Mouse (Mus musculus) intestine, embryonic 14.5 days (tissue): ENCODE data around the gene Tbc1d16. TPM values are rescaled to one million over a fixed set of nuclear protein-coding genes. Genes with fewer than 3 reads are reported as not detected.

Experiments
- ATAC-seq: fragments of 200-750 bp; cut with Nextera tagmentation; replicated peaks from 2 replicates; pipeline ENCODE4 v1.8.0; 2017; ENCODE audit warnings: low read depth, moderate number of reproducible peaks, moderate TSS enrichment, moderate library complexity; ENCODE audit not compliant: low FRiP score, low TSS enrichment
- DNase-seq: peaks from one replicate; pipeline ENCODE4 v3.0.0-alpha.2; 2018; ENCODE audit warnings: low spot score
- H3K27ac ChIP-seq: fragments of 300-500 bp; sonication (generic); 2 replicates; pipeline ENCODE4 v1.5.1; 2014; ENCODE audit warnings: low read depth, mild to moderate bottlenecking, control low read depth
- H3K27me3 ChIP-seq: fragments of 300-500 bp; sonication (generic); replicated peaks from 2 replicates; pipeline ENCODE4 v1.6.1; 2014; ENCODE audit warnings: low read length, control low read depth; ENCODE audit not compliant: control insufficient read depth, insufficient read depth
- H3K36me3 ChIP-seq: fragments of 300-500 bp; sonication (generic); 2 replicates; pipeline ENCODE4 v1.6.1; 2014; ENCODE audit warnings: low read length, control low read depth; ENCODE audit not compliant: control insufficient read depth, insufficient read depth
- H3K4me1 ChIP-seq: fragments of 300-500 bp; sonication (generic); replicated peaks from 2 replicates; pipeline ENCODE4 v1.6.1; 2014; ENCODE audit warnings: low read length, control low read depth, mixed read lengths; ENCODE audit not compliant: control insufficient read depth, insufficient read depth
- H3K4me2 ChIP-seq: fragments of 300-500 bp; sonication (generic); 2 replicates; pipeline ENCODE4 v1.6.1; 2014; ENCODE audit warnings: low read length
- H3K4me3 ChIP-seq: fragments of 300-500 bp; sonication (generic); 2 replicates; pipeline ENCODE4 v1.5.1; 2014; ENCODE audit warnings: low read depth, low read length, control low read depth, mixed read lengths
- H3K9ac ChIP-seq: fragments of 300-500 bp; sonication (generic); 2 replicates; pipeline ENCODE4 v1.6.1; 2014; ENCODE audit warnings: mild to moderate bottlenecking, low read length
- H3K9me3 ChIP-seq: fragments of 300-500 bp; sonication (generic); 2 replicates; pipeline ENCODE4 v1.6.1; 2016; ENCODE audit warnings: low read length, control low read depth; ENCODE audit not compliant: control insufficient read depth
- WGBS: fragments of 180-500 bp; shearing (Covaris S2); extraction: QIAGEN DNeasy Blood & Tissue Kit; methylation state at CpG from one replicate; pipeline ENCODE4 v1.1.7; 2014; 5-methylcytosine and 5-hydroxymethylcytosine counted together
- polyA plus RNA-seq: library from polyadenylated mRNA; unstranded; fragments of >200 nt; fragmentation: Nextera tagmentation; extraction: Ambion mirVana; gene quantifications from 2 replicates; pipeline ENCODE4 v1.2.1, GENCODE M21; 2014

The Tbc1d16 gene
- polyA plus RNA-seq, 1 experiment from 2014 or later, result 13.0 TPM

DNA sequence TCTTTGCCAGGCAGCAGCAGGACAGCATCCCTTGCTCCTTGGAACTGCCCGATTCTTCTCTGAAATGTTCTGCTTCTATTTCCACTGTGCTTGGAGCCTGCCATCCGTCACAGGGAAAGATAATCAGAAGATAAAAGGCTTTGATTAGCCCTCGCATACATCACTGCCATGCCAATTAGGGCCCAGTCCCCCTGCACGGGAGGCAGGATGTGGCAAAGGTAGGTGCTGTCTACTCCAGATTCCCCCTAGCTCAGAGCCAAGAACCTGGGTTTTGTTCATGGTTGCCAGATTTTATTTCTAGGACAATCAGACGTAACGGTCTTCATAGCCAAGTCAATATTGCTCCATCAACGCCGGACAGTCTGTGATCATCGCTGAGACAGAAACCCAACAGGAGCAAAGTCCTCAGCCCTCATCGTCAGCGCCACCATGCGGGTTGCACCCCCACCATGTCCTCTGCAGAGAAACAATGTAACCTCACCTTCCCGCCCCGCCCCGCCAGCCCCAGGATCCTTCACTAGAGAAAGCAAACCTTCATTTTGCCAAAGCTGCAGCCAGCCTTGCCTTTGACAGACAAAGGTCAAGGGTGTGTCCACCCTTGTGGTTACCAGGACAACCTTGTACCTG, 44.5 kb downstream of the Tbc1d16 start:
- no peak overlapping the region for H3K27ac ChIP-seq
- H3K27me3 ChIP-seq, result no peaks in the 10 kb centered on the region
- peaks cover 15% of the 10 kb centered on the region for H3K4me1 ChIP-seq
- H3K4me3 ChIP-seq, result no peak overlapping the region
- H3K4me2 ChIP-seq, result no peak overlapping the region
- 62% methylated on average over 15 of the region's 15 CpGs for WGBS
- no peak for DNase-seq
- ATAC-seq, result no peak
- no peaks in the 10 kb centered on the region for H3K9me3 ChIP-seq
- no peaks in the 10 kb centered on the region for H3K36me3 ChIP-seq
- H3K9ac ChIP-seq, result no peak overlapping the region

DNA sequence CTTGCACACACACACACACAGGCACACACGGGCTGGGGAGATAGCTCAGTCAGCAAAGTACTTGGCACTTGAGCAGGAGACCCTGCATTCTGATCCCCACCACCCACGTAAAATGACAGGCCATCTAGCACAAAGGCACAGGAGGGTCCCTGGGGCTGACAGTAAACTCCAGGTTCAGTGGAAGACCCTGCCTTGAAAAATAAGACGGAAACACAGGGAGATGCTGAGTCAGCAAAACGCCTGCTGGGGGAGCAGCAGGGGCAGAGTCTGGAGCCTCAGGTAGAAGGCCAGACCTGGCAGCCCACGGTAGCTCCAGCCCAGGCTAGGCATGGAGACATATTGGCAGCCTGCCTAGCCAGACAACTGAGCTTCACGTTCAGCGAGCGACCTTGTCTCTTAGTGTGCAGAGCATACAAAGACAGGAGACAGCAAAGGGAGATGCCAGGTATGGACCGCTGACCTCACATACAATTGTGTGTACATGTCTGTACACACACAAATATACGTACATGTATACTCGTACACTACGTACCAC, 46.4 kb downstream of the Tbc1d16 start:
- DNase-seq, result no peak
- H3K27ac ChIP-seq, result no peak overlapping the region
- 81% methylated on average over 12 of the region's 12 CpGs for WGBS
- no peak overlapping the region for H3K4me3 ChIP-seq
- no peaks in the 10 kb centered on the region for H3K36me3 ChIP-seq
- no peak overlapping the region for H3K9ac ChIP-seq
- ATAC-seq, result no peak
- no peaks in the 10 kb centered on the region for H3K9me3 ChIP-seq
- no peaks in the 10 kb centered on the region for H3K27me3 ChIP-seq
- no peak overlapping the region for H3K4me2 ChIP-seq
- H3K4me1 ChIP-seq, result peaks cover 6% of the 10 kb centered on the region

DNA sequence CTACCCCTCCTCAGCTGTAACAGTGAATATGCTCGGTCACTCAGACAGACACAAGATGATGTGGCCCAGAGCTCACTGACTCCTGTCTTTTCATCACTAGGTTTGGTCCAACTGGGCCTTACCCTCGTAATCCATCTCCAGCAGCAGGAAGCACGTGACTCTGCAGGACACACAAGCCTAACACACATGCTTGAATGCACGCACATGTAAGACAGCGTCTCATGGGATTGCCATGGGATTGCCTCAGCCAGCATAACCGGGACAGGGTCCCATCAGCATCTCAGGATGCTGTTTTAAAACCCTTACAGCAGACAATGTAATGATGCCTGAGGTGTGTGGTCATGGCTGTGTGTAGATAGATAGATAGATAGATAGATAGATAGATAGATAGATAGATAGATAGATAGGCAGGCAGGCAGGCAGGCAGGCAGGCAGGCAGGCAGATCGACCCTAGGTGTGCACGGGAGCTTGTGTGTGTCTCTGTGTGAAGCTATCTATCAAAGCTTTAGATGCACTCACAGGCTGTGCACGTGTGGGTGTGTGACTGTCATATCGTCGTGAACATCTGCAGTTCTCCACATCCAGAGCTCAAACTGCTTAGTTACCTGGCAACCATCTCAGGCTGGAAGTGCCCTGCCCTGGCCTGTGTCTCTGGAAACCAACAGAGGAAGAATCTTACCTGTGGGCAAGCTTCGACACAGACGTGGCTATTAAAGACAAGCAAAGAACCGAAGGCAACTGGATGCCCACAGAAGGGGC, 47.3 kb downstream of the Tbc1d16 start:
- Histone ChIP-seq H3K27ac (no peak overlapping the region), H3K9me3 (no peaks in the 10 kb centered on the region), H3K4me3 (no peak overlapping the region), H3K36me3 (no peaks in the 10 kb centered on the region), H3K4me2 (no peak overlapping the region), H3K9ac (no peak overlapping the region), H3K27me3 (no peaks in the 10 kb centered on the region), H3K4me1 (peaks cover 11% of the 10 kb centered on the region)
- no peak for ATAC-seq
- no peak for DNase-seq
- WGBS, result 76% methylated on average over 14 of the region's 14 CpGs

DNA sequence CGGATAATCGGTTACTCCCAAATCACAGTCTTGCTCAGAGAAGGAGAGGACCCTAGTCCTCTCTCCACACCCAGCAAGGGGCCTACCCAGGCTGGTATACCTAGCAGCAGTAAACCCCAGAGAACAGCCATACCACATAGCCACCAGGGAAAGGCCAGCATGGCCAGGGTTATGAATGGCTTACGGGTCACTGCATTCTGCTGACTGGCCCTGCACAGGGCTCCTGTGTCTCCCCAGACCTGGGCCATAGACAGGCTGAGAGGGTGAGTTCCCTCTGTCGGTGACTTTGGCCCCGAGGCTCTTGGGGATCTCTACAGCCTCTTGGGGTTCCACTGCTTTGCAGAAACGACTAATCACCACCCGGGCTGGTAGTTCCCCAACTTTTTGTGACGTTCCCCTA, 50.0 kb downstream of the Tbc1d16 start:
- no peak overlapping the region for H3K4me3 ChIP-seq

DNA sequence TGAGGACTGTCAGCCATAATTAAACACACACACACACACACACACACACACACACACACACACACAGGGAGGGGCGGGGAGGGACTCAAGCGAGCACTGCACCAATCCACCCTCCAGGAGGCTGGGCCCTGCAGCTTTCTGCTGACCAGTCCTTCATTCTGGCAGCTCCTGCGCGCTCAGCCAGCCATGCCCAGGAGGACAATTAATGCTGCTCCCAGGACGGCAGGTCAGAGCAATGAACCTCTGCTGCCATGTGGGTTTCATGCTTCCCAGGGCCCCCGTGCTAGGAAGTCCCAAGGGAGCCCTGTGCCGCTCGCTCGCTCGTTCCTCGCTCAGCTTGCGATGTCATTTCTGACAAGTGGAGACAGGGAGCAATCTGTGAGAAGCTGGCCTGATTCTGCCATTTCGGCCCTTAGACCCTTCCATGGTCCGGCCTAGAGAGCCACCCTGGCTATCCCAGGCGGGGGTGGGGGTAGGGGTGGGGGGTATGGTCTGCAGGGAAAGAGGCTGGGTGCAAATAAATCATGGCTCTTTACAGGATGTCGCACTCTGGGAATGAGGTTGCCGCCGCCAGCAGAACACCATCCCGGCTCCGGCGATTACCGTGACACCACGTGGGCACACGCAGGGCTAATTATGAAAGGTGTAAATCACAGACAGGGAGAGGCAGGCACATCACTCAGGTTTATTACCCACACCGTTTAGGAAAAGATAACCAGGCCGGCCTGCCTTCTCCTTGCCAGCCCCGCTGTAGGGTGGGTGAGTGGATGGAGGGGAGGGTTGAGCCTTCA, 51.7 kb downstream of the Tbc1d16 start:
- 53% methylated on average over 27 of the region's 27 CpGs for whole genome bisulfite sequencing
- no peak overlapping the region for H3K9ac ChIP-seq

More for the DNA sequence above, 50.0 kb downstream of the Tbc1d16 start:
- Histone ChIP-seq H3K9me3 (no peaks in the 10 kb centered on the region), H3K9ac (no peak overlapping the region), H3K36me3 (peaks cover 4% of the 10 kb centered on the region; the same call in 1 of the 2 replicates), H3K4me1 (peaks cover 11% of the 10 kb centered on the region), H3K4me2 (no peak overlapping the region), H3K27me3 (no peaks in the 10 kb centered on the region), H3K27ac (no peak overlapping the region)
- 82% methylated on average over 8 of the region's 8 CpGs for WGBS
- DNase-seq (no peak), ATAC-seq (no peak)

DNA sequence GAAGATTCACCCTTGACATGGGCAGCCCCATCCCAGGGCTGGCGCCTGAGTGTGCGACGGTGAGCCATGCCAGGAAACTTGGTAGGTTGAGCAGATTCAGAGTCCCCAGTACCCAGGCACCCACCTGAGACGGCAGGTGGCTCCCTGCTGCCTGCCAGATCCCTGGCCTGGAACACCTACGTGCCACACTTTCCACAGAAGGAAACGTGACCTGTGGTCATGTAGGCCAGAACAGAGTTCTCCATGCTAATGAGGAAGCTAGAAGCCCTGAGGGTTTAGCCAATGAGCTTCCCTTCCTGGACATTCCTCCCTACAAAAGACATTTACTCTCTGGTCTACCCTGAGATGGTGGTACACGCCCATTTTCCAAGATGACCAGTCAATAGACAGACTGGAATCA, 56.7 kb downstream of the Tbc1d16 start:
- H3K27me3 ChIP-seq, result no peaks in the 10 kb centered on the region
- H3K27ac ChIP-seq, result no peak overlapping the region
- no peak overlapping the region for H3K4me2 ChIP-seq
- H3K9ac ChIP-seq, result no peak overlapping the region
- no peak overlapping the region for H3K4me3 ChIP-seq
- H3K9me3 ChIP-seq, result no peaks in the 10 kb centered on the region
- 94% methylated on average over 7 of the region's 7 CpGs for WGBS
- H3K4me1 ChIP-seq, result peaks cover 7% of the 10 kb centered on the region
- ATAC-seq, result no peak
- peaks cover 4% of the 10 kb centered on the region; the same call in 1 of the 2 replicates for H3K36me3 ChIP-seq
- no peak for DNase-seq

More for the DNA sequence above, 51.7 kb downstream of the Tbc1d16 start:
- peaks cover 4% of the 10 kb centered on the region; the same call in 1 of the 2 replicates for H3K36me3 ChIP-seq
- DNase-seq (no peak), ATAC-seq (no peak)
- peaks cover 16% of the 10 kb centered on the region for H3K4me1 ChIP-seq
- H3K4me2 ChIP-seq, result no peak overlapping the region
- no peaks in the 10 kb centered on the region for H3K27me3 ChIP-seq
- no peak overlapping the region for H3K27ac ChIP-seq
- H3K4me3 ChIP-seq, result no peak overlapping the region
- H3K9me3 ChIP-seq, result no peaks in the 10 kb centered on the region

DNA sequence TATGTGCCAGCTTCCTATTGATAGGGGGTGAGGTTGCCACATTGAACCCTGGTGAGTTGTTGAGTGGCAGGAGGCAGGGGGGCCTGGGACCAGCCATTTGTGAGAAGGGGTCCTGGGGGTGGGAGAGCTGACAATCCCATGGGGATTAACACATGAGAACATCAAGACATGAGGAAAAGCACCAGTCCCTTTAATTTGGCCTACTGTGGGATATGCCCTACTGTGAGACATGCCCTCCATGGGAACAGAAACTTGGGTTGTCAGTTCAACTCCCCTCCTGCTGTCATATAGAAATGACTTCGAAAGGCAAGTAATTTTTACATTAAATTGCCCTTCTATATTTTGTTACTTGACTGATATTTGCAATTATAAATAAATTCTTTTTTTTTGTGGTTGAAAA, 59.4 kb downstream of the Tbc1d16 start:
- H3K36me3 ChIP-seq, result no peaks in the 10 kb centered on the region
- no peak overlapping the region for H3K4me3 ChIP-seq
- H3K4me2 ChIP-seq, result no peak overlapping the region
- no peak overlapping the region for H3K9ac ChIP-seq
- no peak for DNase-seq
- H3K4me1 ChIP-seq, result peaks cover 13% of the 10 kb centered on the region
- no peak overlapping the region for H3K27ac ChIP-seq
- H3K27me3 ChIP-seq, result no peaks in the 10 kb centered on the region
- 90% methylated on average over 1 of the region's 1 CpGs for WGBS
- H3K9me3 ChIP-seq, result no peaks in the 10 kb centered on the region
- no peak for ATAC-seq

DNA sequence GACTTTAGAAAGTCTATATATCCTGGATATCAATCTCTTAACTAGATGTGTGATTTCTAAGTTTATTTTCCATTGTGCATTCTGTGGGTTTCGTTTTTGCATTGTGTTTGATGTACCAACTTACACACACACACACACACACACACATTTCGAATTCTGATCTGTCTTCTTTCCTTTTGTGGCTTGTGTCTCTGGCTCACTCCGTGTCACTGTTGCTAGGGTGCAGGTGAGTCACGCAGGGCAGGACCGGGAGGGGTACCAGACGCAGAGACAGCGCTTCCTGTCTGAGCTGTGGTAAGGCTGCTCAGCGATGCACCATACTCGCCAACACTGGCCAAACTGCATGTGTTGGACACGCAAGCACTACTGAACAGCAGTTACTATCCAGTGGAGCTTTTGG, 62.3 kb downstream of the Tbc1d16 start:
- no peak overlapping the region for H3K4me3 ChIP-seq
- H3K36me3 ChIP-seq, result no peaks in the 10 kb centered on the region
- ATAC-seq (no peak; the same call in 1 of the 2 replicates), DNase-seq (no peak)
- no peak overlapping the region for H3K9ac ChIP-seq
- H3K4me2 ChIP-seq, result no peak overlapping the region
- no peaks in the 10 kb centered on the region for H3K27me3 ChIP-seq
- H3K9me3 ChIP-seq, result no peaks in the 10 kb centered on the region
- H3K27ac ChIP-seq, result no peak overlapping the region
- H3K4me1 ChIP-seq, result peaks cover 15% of the 10 kb centered on the region
- WGBS, result 79% methylated on average over 10 of the region's 10 CpGs
